Mouse (Mus musculus): ENCODE results near the gene Ptpn13.
A peak's percentile ranks its signal among the peaks of the same experiment; 100 is the strongest.

The Ptpn13 gene

GRCm38 (mm10) chr5:103516555-103516954 is 91.6 kb downstream of the Ptpn13 start:
- peak; percentile 19 for DNase-seq (ENCODE audit: low read depth, low spot score)

GRCm38 (mm10) chr5:103517641-103518040 is 92.6 kb downstream of the Ptpn13 start:
- no peak for DNase-seq (ENCODE audit: low read depth, low spot score)

- DNase-seq (ENCODE audit: low read depth, low spot score) = peak; percentile 42
These were observed 93.9 kb downstream of the Ptpn13 start for GRCm38 (mm10) chr5:103518797-103519468.

GRCm38 (mm10) chr5:103522371-103522770 is 97.4 kb downstream of the Ptpn13 start:
- no peak for DNase-seq (ENCODE audit: low read depth, low spot score)

GRCm38 (mm10) chr5:103526668-103527436 is 101.9 kb downstream of the Ptpn13 start:
- DNase-seq (ENCODE audit: low read depth, low spot score) = no peak

- no peak for DNase-seq (ENCODE audit: low read depth, low spot score)
These were observed 102.4 kb downstream of the Ptpn13 start for GRCm38 (mm10) chr5:103527437-103527718.

- DNase-seq (ENCODE audit: low read depth, low spot score) = no peak
These were observed 105.2 kb downstream of the Ptpn13 start for GRCm38 (mm10) chr5:103530214-103530613.

GRCm38 (mm10) chr5:103532841-103533390 is 107.9 kb downstream of the Ptpn13 start:
- DNase-seq (ENCODE audit: low read depth, low spot score) = no peak

GRCm38 (mm10) chr5:103534454-103534853 is 109.5 kb downstream of the Ptpn13 start:
- no peak for DNase-seq (ENCODE audit: low read depth, low spot score)

GRCm38 (mm10) chr5:103537429-103537828 is 112.4 kb downstream of the Ptpn13 start:
- DNase-seq (ENCODE audit: low read depth, low spot score) = no peak

- DNase-seq (ENCODE audit: low read depth, low spot score) = no peak
These were observed 115.6 kb downstream of the Ptpn13 start for GRCm38 (mm10) chr5:103540612-103541011.

GRCm38 (mm10) chr5:103541136-103541535 is 116.1 kb downstream of the Ptpn13 start:
- DNase-seq (ENCODE audit: low read depth, low spot score) = no peak

- no peak for DNase-seq (ENCODE audit: low read depth, low spot score)
These were observed 116.5 kb downstream of the Ptpn13 start for GRCm38 (mm10) chr5:103541542-103541941.

- no peak for DNase-seq (ENCODE audit: low read depth, low spot score)
These were observed 120.5 kb downstream of the Ptpn13 start for GRCm38 (mm10) chr5:103545381-103546000.

GRCm38 (mm10) chr5:103554769-103555168 is 129.8 kb downstream of the Ptpn13 start:
- no peak for DNase-seq (ENCODE audit: low read depth, low spot score)

GRCm38 (mm10) chr5:103560546-103560945 is 135.6 kb downstream of the Ptpn13 start:
- no peak for DNase-seq (ENCODE audit: low read depth, low spot score)

- DNase-seq (ENCODE audit: low read depth, low spot score) = no peak
These were observed 143.0 kb downstream of the Ptpn13 start for GRCm38 (mm10) chr5:103568034-103568433.

- DNase-seq (ENCODE audit: low read depth, low spot score) = no peak
These were observed 144.5 kb downstream of the Ptpn13 start for GRCm38 (mm10) chr5:103569446-103569845.

- peak; percentile 78 for DNase-seq (ENCODE audit: low read depth, low spot score)
These were observed 154.9 kb downstream of the Ptpn13 start for GRCm38 (mm10) chr5:103579680-103580420.

- DNase-seq (ENCODE audit: low read depth, low spot score) = peak; percentile 19
These were observed 162.2 kb downstream of the Ptpn13 start for GRCm38 (mm10) chr5:103587219-103587618.

GRCm38 (mm10) chr5:103591846-103592245 is 166.9 kb downstream of the Ptpn13 start:
- no peak for DNase-seq (ENCODE audit: low read depth, low spot score)

- no peak for DNase-seq (ENCODE audit: low read depth, low spot score)
These were observed 167.7 kb downstream of the Ptpn13 start for GRCm38 (mm10) chr5:103592706-103593105.
